Mouse (Mus musculus) embryo, embryonic 11 days (tissue): ENCODE measurements around the gene Bicdl1.

ENCODE experiments used
- DNase-seq: peaks from one replicate; pipeline ENCODE4 v3.0.0-alpha.2; 2015

Bicdl1 gene

GRCm38 (mm10) chr5:115724422-115724821 lies 7.0 kb downstream of the Bicdl1 start:
- no peak for DNase-seq

DNA sequence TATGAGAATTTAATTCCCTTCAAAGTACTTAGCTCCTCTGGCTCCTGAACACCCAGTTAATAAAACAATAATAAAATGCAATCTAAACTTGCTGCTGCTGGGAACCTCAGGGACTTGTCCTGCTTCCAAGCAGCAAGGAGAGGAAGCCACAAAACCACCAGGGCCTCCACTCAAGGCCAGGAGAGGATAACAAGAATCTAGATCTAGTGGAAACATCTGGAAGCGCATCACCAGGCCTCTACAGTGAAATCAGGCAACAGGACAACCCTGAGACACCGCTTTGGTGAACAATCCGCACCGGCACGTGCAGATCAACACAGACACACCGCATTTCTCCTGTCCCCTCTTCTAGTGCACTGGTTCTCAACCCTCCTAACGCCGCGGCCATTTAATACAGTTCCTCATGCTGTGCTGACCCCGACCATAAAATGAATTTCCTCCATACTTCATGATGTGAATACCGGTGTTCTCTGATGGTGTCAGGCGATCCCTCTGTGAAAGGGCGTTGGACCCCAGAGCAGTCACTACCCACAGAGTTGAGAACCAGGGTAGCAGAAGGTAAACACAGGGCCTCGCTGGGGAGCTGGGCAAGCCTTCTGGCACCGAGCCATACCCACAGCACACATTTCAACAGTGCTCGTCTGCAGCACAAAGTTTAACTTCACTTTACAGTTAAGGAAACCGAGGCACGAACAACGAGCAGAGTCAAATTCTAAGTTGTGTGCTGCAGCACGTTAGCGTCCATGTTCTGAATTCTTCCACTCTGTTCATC lies 9.0 kb downstream of the Bicdl1 start:
- no peak for DNase-seq

GRCm38 (mm10) chr5:115720761-115721160 lies 10.7 kb downstream of the Bicdl1 start:
- no peak for DNase-seq

GRCm38 (mm10) chr5:115717693-115718092 lies 13.7 kb downstream of the Bicdl1 start:
- DNase-seq = no peak

- no peak for DNase-seq
These were observed 14.3 kb downstream of the Bicdl1 start for GRCm38 (mm10) chr5:115717106-115717505.

GRCm38 (mm10) chr5:115716426-115716825 lies 15.0 kb downstream of the Bicdl1 start:
- no peak for DNase-seq

DNA sequence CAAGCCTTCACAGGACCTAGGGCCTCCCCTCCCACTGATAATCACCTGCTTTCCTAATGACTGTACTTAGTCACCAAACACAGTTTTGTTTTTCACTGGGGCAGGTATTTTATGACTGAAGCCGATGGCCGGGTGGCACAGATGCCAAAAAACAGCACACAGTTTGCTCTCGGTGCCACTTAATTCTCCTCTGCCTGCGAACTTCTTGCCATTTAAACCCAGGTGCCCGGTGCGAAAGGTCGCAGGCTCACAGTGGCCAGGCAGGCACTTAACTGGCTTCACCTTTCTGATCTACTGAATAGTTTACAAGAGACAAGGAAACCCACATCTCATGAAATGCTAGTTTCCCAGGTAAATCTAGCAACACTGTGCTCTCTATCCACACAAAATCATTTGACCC lies 16.7 kb downstream of the Bicdl1 start:
- DNase-seq = no peak

GRCm38 (mm10) chr5:115712487-115712886 lies 18.9 kb downstream of the Bicdl1 start:
- no peak for DNase-seq

DNA sequence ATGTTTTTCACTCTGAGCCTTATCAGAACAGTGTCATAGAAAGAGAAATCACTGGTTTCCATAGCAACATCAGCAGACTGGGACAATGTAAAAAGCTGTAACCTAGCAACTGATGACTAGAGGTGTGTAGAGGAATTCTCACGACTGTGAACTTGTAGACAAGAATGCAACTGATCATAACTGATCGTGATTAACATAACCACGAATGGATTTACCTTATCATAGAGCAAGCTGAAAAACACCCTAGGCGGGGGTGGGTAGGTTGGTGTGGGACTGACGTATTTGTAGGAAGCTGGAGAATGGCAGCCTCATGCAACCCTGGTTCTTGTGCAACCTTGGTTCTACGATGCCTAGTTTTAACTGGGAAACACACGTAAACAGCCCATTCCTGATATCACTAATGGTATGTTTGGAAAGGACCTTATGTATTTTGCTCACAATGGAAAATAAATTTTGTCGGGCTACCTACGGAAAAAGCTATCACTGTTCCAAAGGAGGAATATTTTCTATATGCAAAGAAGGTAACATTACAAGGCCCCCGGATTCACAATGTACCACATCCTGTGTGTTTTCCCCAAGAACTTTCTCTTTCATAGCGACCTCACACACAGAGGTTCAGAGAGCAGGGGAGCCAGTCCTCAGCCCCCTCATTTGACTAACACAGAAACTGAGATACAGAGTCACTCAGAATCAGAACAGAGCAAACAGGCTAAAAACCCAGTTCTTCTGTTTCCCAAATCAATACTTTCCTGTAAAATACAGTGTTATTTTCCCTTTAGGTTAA lies 19.6 kb downstream of the Bicdl1 start:
- no peak for DNase-seq

GRCm38 (mm10) chr5:115710171-115710570 lies 21.2 kb downstream of the Bicdl1 start:
- no peak for DNase-seq

DNA sequence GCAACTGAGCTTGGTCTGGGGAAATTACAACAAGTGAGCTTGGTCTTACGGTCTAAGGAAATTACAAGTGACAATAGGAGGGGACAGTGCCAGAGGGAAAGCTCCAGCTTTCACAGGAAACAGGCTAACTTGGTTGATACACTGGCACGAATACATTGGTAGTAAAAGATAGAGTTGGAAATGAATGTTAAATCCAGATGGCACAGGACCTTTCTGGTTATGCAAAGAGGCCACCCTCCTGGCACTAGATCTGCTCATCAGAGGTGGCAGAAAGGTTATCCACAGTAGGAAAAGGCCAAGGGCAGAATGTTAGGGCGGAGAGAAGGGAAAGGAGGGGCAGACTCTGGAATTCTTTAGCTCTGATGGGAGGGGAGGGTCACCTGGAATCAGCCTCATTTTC lies 22.5 kb downstream of the Bicdl1 start:
- DNase-seq = no peak

DNA sequence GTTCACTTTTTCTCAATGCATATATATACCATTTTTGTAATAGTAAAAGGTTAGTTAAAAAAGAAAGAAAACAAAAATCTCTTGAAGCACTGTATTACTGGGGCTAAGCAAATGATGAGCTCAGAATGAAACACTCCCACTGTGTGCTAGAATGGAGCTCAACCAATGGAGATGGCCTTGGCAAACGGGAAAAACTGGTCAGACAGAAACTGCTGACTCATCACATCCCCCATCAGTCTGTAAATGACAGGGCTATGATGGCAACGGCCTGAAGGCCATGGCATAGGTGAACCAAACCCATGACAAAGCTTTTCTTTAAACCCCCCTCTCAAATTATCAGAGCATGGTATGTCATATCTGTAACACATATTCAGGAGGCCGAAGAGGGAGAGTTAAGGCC lies 29.4 kb downstream of the Bicdl1 start:
- no peak for DNase-seq

GRCm38 (mm10) chr5:115701215-115701614 lies 30.2 kb downstream of the Bicdl1 start:
- DNase-seq = no peak

DNA sequence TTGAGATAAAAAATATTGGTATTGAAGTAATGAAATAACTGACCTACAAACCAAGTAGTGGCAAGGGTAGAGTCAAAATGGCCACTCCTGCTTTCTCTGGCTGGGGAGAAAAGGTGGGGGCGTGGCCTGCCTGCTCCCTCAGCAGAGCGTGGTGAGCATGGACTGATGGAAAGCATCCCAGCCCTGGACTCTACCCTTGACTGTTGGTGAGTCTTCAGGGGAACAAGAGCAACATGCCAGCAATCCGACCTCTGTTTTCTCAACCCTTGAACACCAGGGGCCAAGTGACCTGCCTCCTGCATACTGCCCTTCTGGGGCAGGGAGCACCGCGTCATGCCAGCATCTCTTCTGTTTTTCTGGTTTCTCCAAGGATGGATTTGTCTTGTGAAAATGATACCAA lies 34.6 kb downstream of the Bicdl1 start:
- DNase-seq = no peak

DNA sequence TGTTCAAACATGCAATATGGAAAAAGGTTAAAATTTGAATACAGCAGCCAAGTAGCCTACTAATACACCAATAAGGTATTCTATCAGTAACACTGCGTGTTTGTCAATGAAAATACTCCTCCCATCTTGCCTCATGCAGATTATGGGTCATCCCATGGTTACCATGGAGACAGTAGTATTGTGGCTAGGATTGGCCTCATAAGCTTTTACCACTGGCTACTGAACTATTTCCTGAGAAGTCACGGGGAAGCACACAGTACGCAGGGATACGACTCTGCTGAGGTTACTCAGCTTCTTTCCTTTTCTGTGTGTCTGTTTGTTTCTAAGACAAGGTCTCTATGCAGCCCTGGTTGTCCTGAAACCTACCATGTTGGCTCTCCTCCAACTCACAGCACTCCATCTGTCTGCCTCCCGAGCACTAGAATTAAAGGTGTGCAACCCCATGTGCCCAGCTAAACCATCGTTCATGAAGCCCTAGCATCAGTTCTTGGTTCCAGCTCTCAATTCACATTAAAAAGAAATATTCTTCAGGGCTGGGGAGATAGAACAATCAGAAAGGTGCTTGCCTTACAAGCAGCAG lies 36.1 kb downstream of the Bicdl1 start:
- DNase-seq = no peak

GRCm38 (mm10) chr5:115693271-115693670 lies 38.1 kb downstream of the Bicdl1 start:
- DNase-seq = no peak

DNA sequence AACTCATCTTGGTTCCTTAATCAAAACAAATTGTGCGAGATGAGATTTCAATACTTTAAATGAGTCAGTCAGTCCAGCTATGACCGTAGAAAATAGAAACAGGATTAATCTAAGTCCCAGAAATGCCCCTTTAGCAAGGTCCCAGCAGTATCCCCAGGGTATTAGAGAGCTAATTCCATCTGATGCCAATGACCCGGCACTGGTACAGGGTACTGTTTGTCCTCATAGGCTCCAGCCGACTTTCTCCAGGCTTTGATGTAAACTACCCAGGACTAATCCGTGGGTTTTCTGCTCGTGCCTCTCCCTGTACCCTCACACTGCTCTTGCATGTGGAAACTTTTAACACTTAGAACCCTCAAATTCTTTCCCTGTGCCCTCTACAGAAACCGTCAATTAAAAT lies 44.7 kb downstream of the Bicdl1 start:
- no peak for DNase-seq

- no peak for DNase-seq
These were observed 46.3 kb downstream of the Bicdl1 start for GRCm38 (mm10) chr5:115685126-115685525.

- DNase-seq = no peak
These were observed 59.6 kb downstream of the Bicdl1 start for GRCm38 (mm10) chr5:115671846-115672245.

GRCm38 (mm10) chr5:115670406-115670805 lies 61.0 kb downstream of the Bicdl1 start:
- no peak for DNase-seq

GRCm38 (mm10) chr5:115669974-115670373 lies 61.4 kb downstream of the Bicdl1 start:
- no peak for DNase-seq

GRCm38 (mm10) chr5:115668986-115669385 lies 62.4 kb downstream of the Bicdl1 start:
- no peak for DNase-seq

DNA sequence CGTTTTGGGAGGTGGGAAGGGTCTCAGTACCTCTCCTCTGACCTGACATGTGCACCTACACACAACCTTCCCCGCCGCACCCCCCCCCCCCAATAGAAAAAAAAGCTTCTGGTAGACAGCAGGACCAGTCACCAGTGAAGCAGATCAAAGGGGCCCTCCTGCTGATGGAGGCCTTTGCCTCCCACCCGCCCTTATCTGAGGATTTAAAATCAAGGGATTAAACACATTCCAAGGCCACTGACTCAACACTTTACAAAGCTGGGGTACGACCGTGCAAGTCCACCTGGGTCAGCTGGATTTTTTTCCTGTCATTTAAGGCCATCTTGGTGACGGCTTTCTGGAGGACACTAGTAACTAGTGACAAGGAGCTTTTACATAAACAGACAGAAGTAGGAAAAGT lies 63.5 kb downstream of the Bicdl1 start:
- DNase-seq = peak; percentile 19

GRCm38 (mm10) chr5:115667210-115667609 lies 64.2 kb downstream of the Bicdl1 start:
- DNase-seq = no peak
